19 mouse cellular contexts compared by ENCODE assay signal in genomic region chr13:119656246-119656645, GRCm38 (mm10). TPM values are rescaled to one million over a fixed set of nuclear protein-coding genes. Genes with fewer than 3 reads are reported as not detected.
"Had no signal": no experiment of that assay in that cellular context is flagged by ENCODE, and none has a peak within 500 bp of the region (broad histone marks: within the 10 kb centered on the region; RNA-seq: fewer than 3 reads in every experiment).

No protein-coding gene starts in this region.

- H3K4me1 ChIP-seq: neural tube, embryonic 12.5 days; neural tube, embryonic 13.5 days; neural tube, embryonic 15.5 days; stomach, embryonic 15.5 days had no signal

- H3K27ac ChIP-seq: neural tube, embryonic 12.5 days; neural tube, embryonic 13.5 days; neural tube, embryonic 15.5 days; stomach, embryonic 15.5 days; stomach, postnatal 0 days had no signal

- H3K4me3 ChIP-seq: neural tube, embryonic 12.5 days; neural tube, embryonic 13.5 days; neural tube, embryonic 15.5 days; stomach, embryonic 15.5 days had no signal

- DNase-seq: retina, postnatal 1 day; right cerebral cortex, adult 18-20 months; right cerebral cortex, postnatal 14 days; right cerebral cortex, postnatal 25 days; right cerebral cortex, postnatal 4 days; spleen, adult 18-20 months; thymus, adult 18-20 months; thymus, adult 2 months; thymus, postnatal 14 days; thymus, postnatal 25 days; thymus, postnatal 36 days; thymus, postnatal 4 days had no signal

RNA-seq across cellular contexts. Expression of gene Ccl28, which starts 32.6 kb away (rescaled TPM):
- total RNA-seq: neutrophil, adult 5-6 weeks had no signal
- polyA plus RNA-seq: spleen, adult 2 months had no signal
